Mouse (Mus musculus): ENCODE measurements around the gene Napb. TPM values are rescaled to one million over a fixed set of nuclear protein-coding genes. Genes with fewer than 3 reads are reported as not detected.

Gene Napb
- polyA plus RNA-seq, 1 experiment from 2014 or later = 3.8 TPM

DNA sequence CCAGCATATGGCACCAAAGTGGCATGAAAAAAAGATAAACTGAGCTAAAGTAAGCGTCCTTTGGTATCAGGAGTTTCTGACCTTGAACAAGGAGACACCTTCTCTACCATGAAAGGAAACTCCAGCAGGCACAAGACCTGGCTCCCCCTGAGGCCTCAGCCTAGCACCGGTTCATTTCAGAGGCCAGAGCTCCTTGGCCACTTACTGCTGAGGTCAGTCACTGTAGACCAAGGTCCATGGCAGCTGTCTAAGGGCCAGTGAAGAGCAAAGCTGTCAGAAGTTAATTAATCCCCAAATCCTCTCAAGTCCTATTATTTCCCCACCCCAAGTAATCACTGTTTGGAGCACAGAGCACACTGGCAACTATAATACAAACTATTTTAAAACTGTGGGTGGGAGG is 15.2 kb downstream of the Napb start:
- Histone ChIP-seq H3K9me3 (replicated peaks) (no peaks in the 10 kb centered on the region), H3K27me3 (ENCODE audit: low read depth, poor library complexity, severe bottlenecking) (no peaks in the 10 kb centered on the region), H3K36me3 (no peaks in the 10 kb centered on the region), H3K4me3 (no peak overlapping the region), H3K4me1 (no peaks in the 10 kb centered on the region), H3K27ac (no peak overlapping the region)
- 78% methylated on average over 2 of the region's 2 CpGs for WGBS
- DNase-seq (ENCODE audit: low spot score) = no peak

DNA sequence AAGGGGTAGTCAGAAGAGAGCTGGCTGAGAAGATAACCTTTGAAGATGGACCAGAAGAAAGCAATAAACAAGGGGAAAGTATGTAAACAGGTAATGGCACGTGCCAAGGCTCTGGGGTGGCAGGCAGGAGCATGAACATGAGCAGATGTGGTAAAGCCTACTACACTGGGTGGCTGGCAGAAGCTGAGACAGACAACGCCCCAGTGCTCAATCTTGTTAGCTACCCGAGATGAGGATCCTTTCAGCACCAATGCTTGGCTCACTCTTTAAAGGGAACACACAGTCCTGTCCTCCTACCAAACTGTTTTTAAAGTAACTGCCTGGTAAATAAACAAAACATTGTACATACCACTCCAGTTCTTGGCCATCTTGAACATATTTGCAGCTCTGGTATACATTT is 19.9 kb downstream of the Napb start:
- H3K27me3 ChIP-seq (ENCODE audit: low read depth, poor library complexity, severe bottlenecking) = no peaks in the 10 kb centered on the region
- DNase-seq (ENCODE audit: low spot score) = no peak
- H3K4me1 ChIP-seq = no peaks in the 10 kb centered on the region
- no peak overlapping the region for H3K4me3 ChIP-seq
- peaks cover 8% of the 10 kb centered on the region; the same call in 1 of the 2 replicates for H3K36me3 ChIP-seq
- H3K27ac ChIP-seq = no peak overlapping the region
- no peaks in the 10 kb centered on the region for H3K9me3 ChIP-seq (replicated peaks)
- 79% methylated on average over 3 of the region's 3 CpGs for WGBS

DNA sequence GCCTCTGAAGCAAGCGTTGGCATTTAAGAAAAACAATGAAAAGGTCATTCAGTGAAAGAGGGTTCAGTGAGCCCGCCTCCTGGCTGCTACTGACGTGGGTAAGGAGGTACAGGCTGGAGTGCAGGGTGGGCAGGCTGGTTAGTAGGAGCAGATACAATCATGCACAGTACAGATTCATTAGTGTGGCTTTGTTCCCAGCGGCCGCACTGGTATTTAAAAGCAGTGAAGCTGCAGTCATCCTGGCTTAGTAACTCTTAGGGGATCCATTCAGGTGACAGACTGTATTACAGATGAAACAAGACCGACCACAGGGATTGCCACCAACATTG is 25.1 kb downstream of the Napb start:
- Histone ChIP-seq H3K4me3 (no peak overlapping the region), H3K4me1 (no peaks in the 10 kb centered on the region), H3K27ac (no peak overlapping the region), H3K36me3 (peaks cover 8% of the 10 kb centered on the region; the same call in 1 of the 2 replicates), H3K9me3 (replicated peaks) (no peaks in the 10 kb centered on the region), H3K27me3 (ENCODE audit: low read depth, poor library complexity, severe bottlenecking) (no peaks in the 10 kb centered on the region)
- WGBS = 86% methylated on average over 6 of the region's 6 CpGs
- DNase-seq (ENCODE audit: low spot score) = no peak

DNA sequence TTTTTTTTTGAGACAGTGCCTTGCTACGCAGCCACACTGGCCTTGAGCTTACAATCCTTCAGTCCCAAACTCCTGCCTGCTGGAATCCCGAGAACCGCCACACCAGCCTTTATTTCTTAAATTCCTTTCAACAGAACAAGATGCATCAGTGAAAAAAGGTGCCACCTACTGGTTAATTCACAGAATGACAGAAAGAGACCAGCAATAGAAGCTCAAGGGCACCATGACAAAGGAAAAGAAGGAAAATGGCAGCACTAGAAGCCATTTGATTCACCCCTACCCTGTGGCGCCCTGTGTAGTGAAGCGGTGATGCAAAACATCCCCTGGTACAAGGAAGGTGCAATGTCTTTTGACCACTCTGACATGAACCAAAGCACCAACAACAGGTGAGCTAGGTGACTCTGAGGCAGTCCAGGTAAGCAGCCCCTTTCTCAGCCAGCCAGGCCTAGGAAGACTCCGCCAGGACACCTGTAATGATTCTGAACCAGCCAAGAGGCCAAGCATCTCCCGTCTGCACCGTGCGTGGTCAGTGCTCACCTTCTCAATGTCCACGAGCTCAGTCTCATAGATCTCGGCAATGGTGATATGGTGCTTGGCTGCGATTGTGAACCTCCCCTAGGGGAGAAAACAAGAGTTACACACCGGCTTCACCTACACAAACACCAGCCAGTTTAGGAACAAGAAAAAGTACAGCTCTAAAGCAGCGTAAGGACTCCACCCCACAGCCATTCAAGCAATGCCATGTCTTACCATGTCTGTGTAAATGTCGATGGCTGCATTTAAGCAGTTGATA is 25.7 kb downstream of the Napb start:
- Histone ChIP-seq H3K4me3 (no peak overlapping the region), H3K36me3 (peaks cover 8% of the 10 kb centered on the region; the same call in 1 of the 2 replicates), H3K9me3 (replicated peaks) (no peaks in the 10 kb centered on the region), H3K27ac (no peak overlapping the region; the same call in 1 of the 2 replicates), H3K4me1 (no peaks in the 10 kb centered on the region), H3K27me3 (ENCODE audit: low read depth, poor library complexity, severe bottlenecking) (no peaks in the 10 kb centered on the region)
- DNase-seq (ENCODE audit: low spot score) = no peak
- WGBS = 88% methylated on average over 15 of the region's 15 CpGs

DNA sequence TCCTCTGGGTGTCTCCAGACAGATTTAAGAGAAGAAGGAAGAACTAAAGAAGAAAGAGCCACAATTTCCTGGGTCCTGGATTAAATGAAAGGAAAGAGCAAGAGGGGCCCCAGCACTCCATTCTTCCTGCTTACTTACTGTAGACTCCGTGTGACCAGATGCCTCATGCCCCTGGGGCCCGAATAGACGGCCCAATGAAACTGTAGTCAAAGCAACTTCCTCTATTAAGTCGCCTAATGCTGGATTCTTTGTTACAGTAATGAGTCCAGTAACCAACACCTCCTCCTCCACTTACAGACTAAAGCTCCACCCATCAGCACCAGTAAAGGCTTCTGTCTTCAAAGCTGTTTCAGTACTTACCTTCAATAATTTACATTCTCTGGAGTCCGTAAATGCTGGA is 33.7 kb downstream of the Napb start:
- Histone ChIP-seq H3K27ac (no peak overlapping the region), H3K9me3 (replicated peaks) (no peaks in the 10 kb centered on the region), H3K36me3 (peaks cover 62% of the 10 kb centered on the region), H3K4me1 (no peaks in the 10 kb centered on the region), H3K27me3 (ENCODE audit: low read depth, poor library complexity, severe bottlenecking) (no peaks in the 10 kb centered on the region), H3K4me3 (no peak overlapping the region)
- no peak for DNase-seq (ENCODE audit: low spot score)
- WGBS = 81% methylated on average over 5 of the region's 5 CpGs

DNA sequence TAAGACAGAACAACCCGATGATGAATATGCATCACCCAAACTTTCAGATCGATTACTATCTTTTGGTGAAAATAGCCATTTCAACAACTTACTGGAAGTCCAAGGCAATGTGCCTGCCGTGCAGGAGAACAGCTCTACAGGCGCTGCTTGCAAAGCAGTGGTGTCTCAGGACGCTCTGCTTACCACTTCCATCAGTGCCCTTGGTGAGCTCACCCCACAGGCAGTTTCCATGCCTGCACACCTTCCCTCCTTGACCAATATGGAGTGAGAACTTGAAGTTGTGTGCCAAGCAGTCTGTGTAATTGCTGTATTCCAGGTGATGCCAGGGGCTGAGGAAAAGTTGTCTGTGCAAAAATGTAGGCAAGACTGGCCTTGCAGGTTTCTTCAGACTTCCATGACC is 41.5 kb downstream of the Napb start:
- H3K27ac ChIP-seq = no peak overlapping the region
- H3K4me3 ChIP-seq = no peak overlapping the region
- no peaks in the 10 kb centered on the region for H3K4me1 ChIP-seq
- 91% methylated on average over 5 of the region's 5 CpGs for WGBS
- H3K9me3 ChIP-seq (replicated peaks) = no peaks in the 10 kb centered on the region
- peaks cover 95% of the 10 kb centered on the region for H3K36me3 ChIP-seq
- H3K27me3 ChIP-seq (ENCODE audit: low read depth, poor library complexity, severe bottlenecking) = no peaks in the 10 kb centered on the region
- DNase-seq (ENCODE audit: low spot score) = no peak

DNA sequence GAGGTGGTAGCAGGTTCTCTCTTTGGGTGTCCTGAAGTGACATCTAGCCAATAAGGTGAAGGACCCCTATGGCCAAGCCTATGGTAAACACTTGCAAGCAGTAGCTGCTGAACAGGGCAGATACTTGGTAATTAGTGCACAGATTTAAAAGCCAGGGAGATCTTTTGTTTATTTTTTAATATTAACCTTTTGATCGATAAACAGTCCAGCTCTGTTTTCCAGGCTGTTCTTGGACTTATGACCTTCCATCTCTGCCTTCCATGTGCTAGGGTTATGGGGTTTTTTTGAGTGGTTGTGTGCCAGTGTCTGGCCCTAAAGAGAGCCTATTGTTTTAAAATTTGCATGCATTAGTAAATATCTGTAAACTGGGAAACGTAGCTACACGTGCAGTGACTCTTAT is 42.0 kb downstream of the Napb start:
- H3K4me3 ChIP-seq = no peak overlapping the region
- 94% methylated on average over 3 of the region's 3 CpGs for WGBS
- H3K36me3 ChIP-seq = peaks cover 95% of the 10 kb centered on the region
- H3K9me3 ChIP-seq (replicated peaks) = no peaks in the 10 kb centered on the region
- H3K4me1 ChIP-seq = no peaks in the 10 kb centered on the region
- H3K27ac ChIP-seq = no peak overlapping the region
- no peaks in the 10 kb centered on the region for H3K27me3 ChIP-seq (ENCODE audit: low read depth, poor library complexity, severe bottlenecking)
- DNase-seq (ENCODE audit: low spot score) = no peak

DNA sequence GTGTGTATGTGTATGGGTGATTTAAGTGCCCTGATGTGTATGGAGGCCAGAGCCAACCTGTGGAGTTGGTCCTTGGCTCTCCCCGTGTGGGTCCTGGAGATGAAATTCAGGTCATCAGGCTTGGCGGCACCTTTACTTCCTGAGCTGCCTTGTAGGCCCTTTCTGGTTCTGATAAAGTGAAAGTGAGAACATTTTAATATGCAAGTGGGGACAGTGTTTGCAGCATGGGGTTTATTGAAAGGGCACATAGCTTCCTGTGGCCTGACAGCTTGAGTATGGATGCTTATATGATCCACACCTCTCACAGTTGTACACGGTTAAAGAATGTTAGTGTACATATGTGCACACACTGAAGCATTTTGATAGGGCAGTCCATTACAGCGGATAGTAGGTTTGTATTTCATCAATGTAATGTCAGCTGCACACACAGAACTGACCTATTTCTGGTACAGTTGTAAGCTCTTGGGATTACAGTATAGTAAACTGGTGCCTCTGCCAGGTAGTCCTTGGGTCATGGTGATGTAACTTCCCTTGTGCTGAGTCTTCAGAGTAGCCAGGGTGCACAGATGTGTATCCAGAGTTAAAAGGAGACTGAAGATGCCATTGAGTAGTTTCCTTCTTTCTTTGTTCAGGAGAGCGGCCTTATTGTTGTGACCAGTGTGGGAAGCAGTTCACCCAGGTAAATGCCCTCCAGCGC is 42.7 kb downstream of the Napb start:
- Histone ChIP-seq H3K27ac (no peak overlapping the region), H3K27me3 (ENCODE audit: low read depth, poor library complexity, severe bottlenecking) (no peaks in the 10 kb centered on the region), H3K4me1 (no peaks in the 10 kb centered on the region), H3K9me3 (replicated peaks) (no peaks in the 10 kb centered on the region), H3K4me3 (no peak overlapping the region), H3K36me3 (peaks cover 95% of the 10 kb centered on the region)
- 92% methylated on average over 6 of the region's 6 CpGs for WGBS
- no peak for DNase-seq (ENCODE audit: low spot score)

DNA sequence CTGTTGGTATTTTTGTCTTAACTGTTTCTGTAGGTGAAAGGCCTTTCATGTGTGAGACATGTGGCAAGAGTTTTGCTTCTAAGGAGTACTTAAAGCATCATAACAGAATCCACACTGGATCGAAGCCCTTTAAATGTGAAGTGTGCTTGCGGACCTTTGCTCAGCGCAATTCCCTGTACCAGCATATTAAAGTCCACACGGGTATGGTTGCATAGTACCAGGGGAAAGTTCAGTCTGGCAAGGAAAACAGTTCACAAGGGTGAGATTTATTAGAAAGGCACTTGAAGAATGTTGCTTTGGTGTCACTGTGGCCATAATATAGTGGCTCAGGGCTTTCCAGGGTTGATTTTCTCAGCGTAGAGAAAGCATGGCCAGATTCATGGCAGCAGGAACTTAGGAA is 44.3 kb downstream of the Napb start:
- Histone ChIP-seq H3K9me3 (replicated peaks) (no peaks in the 10 kb centered on the region), H3K4me1 (no peaks in the 10 kb centered on the region), H3K4me3 (no peak overlapping the region), H3K27me3 (ENCODE audit: low read depth, poor library complexity, severe bottlenecking) (no peaks in the 10 kb centered on the region), H3K36me3 (peaks cover 94% of the 10 kb centered on the region), H3K27ac (no peak overlapping the region)
- no peak for DNase-seq (ENCODE audit: low spot score)
- WGBS = 92% methylated on average over 5 of the region's 5 CpGs

DNA sequence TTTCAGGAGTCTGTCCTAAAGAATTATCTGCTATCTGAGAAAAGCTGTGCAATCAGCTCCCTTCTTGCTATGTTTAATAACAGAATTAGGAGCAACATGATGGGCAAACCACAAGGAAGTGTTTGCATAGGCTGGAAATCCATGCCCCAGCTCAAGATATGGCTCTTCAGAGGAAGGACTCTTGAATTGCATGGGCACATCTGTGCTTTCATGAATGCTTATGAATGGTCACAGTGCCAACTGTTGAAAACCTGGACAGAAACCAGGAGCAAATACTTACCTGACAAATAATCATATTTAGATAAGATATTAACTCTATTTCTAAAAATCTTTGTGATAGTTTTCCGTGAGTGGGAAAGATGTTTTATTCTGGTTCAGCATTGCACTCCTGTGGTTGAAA is 45.4 kb downstream of the Napb start:
- WGBS = 95% methylated on average over 1 of the region's 1 CpGs
- no peak overlapping the region for H3K27ac ChIP-seq
- H3K9me3 ChIP-seq (replicated peaks) = no peaks in the 10 kb centered on the region
- H3K4me3 ChIP-seq = no peak overlapping the region
- DNase-seq (ENCODE audit: low spot score) = no peak
- peaks cover 84% of the 10 kb centered on the region for H3K36me3 ChIP-seq
- peaks cover 6% of the 10 kb centered on the region for H3K4me1 ChIP-seq
- no peaks in the 10 kb centered on the region for H3K27me3 ChIP-seq (ENCODE audit: low read depth, poor library complexity, severe bottlenecking)

DNA sequence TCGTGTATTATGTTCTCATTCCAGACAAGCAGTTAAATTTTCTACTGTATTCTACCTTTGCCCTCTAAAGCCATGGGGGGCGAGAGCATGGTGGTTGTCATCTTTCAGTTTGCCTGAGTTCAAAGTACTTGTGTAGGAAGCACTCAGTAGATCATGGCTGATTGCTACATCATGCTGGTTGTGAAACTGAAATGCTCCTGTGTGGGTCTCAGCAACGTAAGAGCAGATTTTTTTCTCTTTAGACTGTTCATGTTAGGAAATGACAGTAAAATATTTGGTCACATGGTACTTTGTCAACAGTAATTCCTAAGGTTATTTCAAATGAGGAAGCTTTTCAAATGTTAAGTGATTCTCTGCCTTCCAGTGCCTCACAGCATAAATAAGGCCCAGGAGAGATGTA is 46.6 kb downstream of the Napb start:
- Histone ChIP-seq H3K9me3 (replicated peaks) (no peaks in the 10 kb centered on the region), H3K4me3 (no peak overlapping the region), H3K27me3 (ENCODE audit: low read depth, poor library complexity, severe bottlenecking) (no peaks in the 10 kb centered on the region), H3K4me1 (peaks cover 12% of the 10 kb centered on the region), H3K36me3 (peaks cover 73% of the 10 kb centered on the region), H3K27ac (no peak overlapping the region)
- WGBS = 97% methylated on average over 3 of the region's 3 CpGs
- DNase-seq (ENCODE audit: low spot score) = no peak

DNA sequence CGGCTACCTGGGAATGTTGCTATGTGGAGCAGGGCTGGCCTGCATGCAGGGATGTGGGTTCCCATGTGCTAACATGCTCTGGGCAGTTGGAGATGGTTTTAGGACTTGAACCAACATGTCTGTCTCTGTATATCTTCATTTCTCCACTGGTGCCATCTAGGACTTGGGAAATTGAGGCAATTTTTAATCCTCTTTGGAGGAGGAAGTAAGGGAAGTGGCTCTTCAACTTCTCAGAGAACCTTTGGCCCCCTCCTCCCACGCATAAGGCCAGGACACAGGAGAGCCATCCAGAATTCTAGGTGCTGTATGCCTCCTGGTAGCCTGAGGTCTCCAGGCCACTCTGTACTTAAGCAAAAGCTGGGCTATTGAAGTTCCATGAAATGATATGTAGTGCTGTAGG is 47.3 kb downstream of the Napb start:
- no peak overlapping the region for H3K27ac ChIP-seq
- H3K4me3 ChIP-seq = no peak overlapping the region
- 93% methylated on average over 2 of the region's 2 CpGs for WGBS
- peaks cover 65% of the 10 kb centered on the region for H3K36me3 ChIP-seq
- peaks cover 18% of the 10 kb centered on the region for H3K4me1 ChIP-seq
- H3K27me3 ChIP-seq (ENCODE audit: low read depth, poor library complexity, severe bottlenecking) = no peaks in the 10 kb centered on the region
- DNase-seq (ENCODE audit: low spot score) = no peak
- no peaks in the 10 kb centered on the region for H3K9me3 ChIP-seq (replicated peaks)

DNA sequence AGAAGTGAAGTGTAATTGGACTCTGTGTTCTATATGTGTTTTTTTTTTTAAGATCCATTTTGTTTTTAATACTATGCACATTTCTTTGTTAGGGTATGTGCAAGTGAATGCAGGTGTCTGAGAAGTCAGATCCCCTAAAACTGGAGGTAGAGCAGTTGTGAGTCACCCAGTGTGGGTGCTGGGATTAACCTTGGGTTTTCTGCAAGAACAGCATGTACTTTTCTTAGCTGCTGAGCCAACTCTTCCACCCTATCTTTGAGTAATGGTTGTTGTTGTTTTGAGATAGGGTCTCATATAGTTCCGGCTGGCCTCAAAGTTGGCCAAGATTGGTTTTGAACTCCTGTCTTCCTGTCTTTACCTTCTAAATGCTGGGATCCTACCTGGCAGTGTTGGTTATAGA is 49.2 kb downstream of the Napb start:
- 83% methylated on average over 1 of the region's 1 CpGs for WGBS
- H3K36me3 ChIP-seq = peaks cover 46% of the 10 kb centered on the region
- DNase-seq (ENCODE audit: low spot score) = no peak
- no peaks in the 10 kb centered on the region for H3K9me3 ChIP-seq (replicated peaks)
- H3K4me3 ChIP-seq = no peak overlapping the region
- no peaks in the 10 kb centered on the region for H3K27me3 ChIP-seq (ENCODE audit: low read depth, poor library complexity, severe bottlenecking)
- H3K4me1 ChIP-seq = peaks cover 36% of the 10 kb centered on the region
- no peak overlapping the region for H3K27ac ChIP-seq

Measured in limb, embryonic 10.5 days (tissue).